Comparison of ENCODE assay signal across 8 mouse cellular contexts in the genomic region with DNA sequence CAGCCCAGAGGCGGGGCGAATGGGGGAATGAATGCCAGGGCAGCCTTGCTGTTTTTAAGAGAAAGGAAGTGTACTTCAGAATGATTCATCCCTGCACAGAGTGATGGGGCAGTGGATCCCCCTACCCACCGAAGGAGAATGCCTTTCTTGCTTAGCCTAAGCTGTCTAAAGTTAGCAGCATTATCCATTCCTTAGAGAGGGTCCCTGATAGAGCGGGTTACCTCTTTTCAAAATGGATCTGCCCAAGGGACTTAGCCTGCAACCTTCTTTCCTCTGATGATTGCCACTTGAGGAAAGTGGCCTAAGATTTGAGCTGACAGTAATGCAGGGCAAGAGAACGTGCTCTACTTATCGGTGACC.
DNase-seq lines count a peak whose midpoint lies in the region; ATAC-seq and TF ChIP-seq lines count a peak whose summit lies in the region.

No protein-coding gene starts in this region.

- H3K4me3 ChIP-seq in gastrocnemius, adult 2 months, result no peak overlapping the region
- no peak overlapping the region for H3K4me3 ChIP-seq in liver, embryonic 15.5 days (replicated peaks)
- peak overlapping the region; percentile 25 for H3K4me3 ChIP-seq in hindbrain, postnatal 0 days (ENCODE audit: low read length)
- H3K4me3 ChIP-seq in myocyte, result no peak overlapping the region

- intact Hi-C loops in gastrocnemius, adult 2 months (cut with DNase I), result loop anchor here (1.0 kb wide), 1 partner anchor 112 kb away; no protein-coding TSS in a partner anchor

- H3K9ac ChIP-seq in liver, embryonic 15.5 days, result no peak overlapping the region
- H3K9ac ChIP-seq in hindbrain, postnatal 0 days (replicated peaks; ENCODE audit: low read length), result no peak overlapping the region

- no peak overlapping the region for H3ac ChIP-seq in myocyte (ENCODE audit: control insufficient read depth, insufficient read length)

- no peak for ATAC-seq in liver, embryonic 15.5 days (ENCODE audit: insufficient read depth)
- ATAC-seq in hindbrain, postnatal 0 days, result no peak

- no peak for TF ChIP-seq POLR2A in myocyte (IDR thresholded peaks at IDR 0.05; ENCODE audit: insufficient read length, low read depth)

- no peaks in the 10 kb centered on the region for H3K4me1 ChIP-seq in liver, embryonic 15.5 days (replicated peaks)
- no peaks in the 10 kb centered on the region for H3K4me1 ChIP-seq in hindbrain, postnatal 0 days (ENCODE audit: insufficient read depth, low read length)

- H3K9me3 ChIP-seq in liver, embryonic 15.5 days (replicated peaks), result no peaks in the 10 kb centered on the region
- H3K9me3 ChIP-seq in hindbrain, postnatal 0 days (ENCODE audit: low read length), result no peaks in the 10 kb centered on the region

- TF ChIP-seq CTCF in gastrocnemius, adult 2 months (IDR thresholded peaks at IDR 0.05), result no peak
- TF ChIP-seq CTCF in hindbrain, postnatal 0 days (IDR thresholded peaks at IDR 0.05; ENCODE audit: low read depth), result no peak

- peaks cover 29% of the 10 kb centered on the region; the same call in 1 of the 2 replicates for H3K27me3 ChIP-seq in liver, embryonic 15.5 days
- no peaks in the 10 kb centered on the region; the same call in 1 of the 2 replicates for H3K27me3 ChIP-seq in hindbrain, postnatal 0 days (ENCODE audit: insufficient read depth, low read length)
- no peaks in the 10 kb centered on the region for H3K27me3 ChIP-seq in myocyte (ENCODE audit: control insufficient read depth, insufficient read depth, insufficient read length)

- DNase-seq in gastrocnemius, adult 2 months, result no peak
- DNase-seq in gastrocnemius, postnatal 25 days, result no peak
- no peak for DNase-seq in liver
- DNase-seq in hindbrain, postnatal 0 days (ENCODE audit: low spot score), result no peak
- no peak for DNase-seq in ovary, postnatal 14 days (ENCODE audit: low spot score)
- no peak for DNase-seq in kidney, adult 11 months

- H3K36me3 ChIP-seq in liver, embryonic 15.5 days (replicated peaks), result no peaks in the 10 kb centered on the region
- no peaks in the 10 kb centered on the region for H3K36me3 ChIP-seq in hindbrain, postnatal 0 days (ENCODE audit: insufficient read depth, low read length)
- H3K36me3 ChIP-seq in myocyte (ENCODE audit: control insufficient read depth, insufficient read depth), result no peaks in the 10 kb centered on the region

- H3K4me2 ChIP-seq in liver, embryonic 15.5 days, result 0 out of 2 replicates have a peak overlapping the region, but pooled peaks have one; percentile 59
- peak overlapping the region; percentile 51 for H3K4me2 ChIP-seq in hindbrain, postnatal 0 days (ENCODE audit: low read depth, low read length)
- peak overlapping the region; percentile 69 for H3K4me2 ChIP-seq in myocyte (ENCODE audit: low read depth)

- WGBS in liver, embryonic 15.5 days (ENCODE audit: insufficient replicate concordance), result 48% methylated on average over 6 of the region's 6 CpGs
- 43% methylated on average over 6 of the region's 6 CpGs for WGBS in hindbrain, postnatal 0 days

- no peaks in the 10 kb centered on the region for H3K79me2 ChIP-seq in myocyte (ENCODE audit: control insufficient read depth, insufficient read depth)

- H3K27ac ChIP-seq in gastrocnemius, adult 2 months, result peak overlapping the region; percentile 28; the same call in 1 of the 2 replicates
- H3K27ac ChIP-seq in liver, embryonic 15.5 days (replicated peaks), result no peak overlapping the region
- H3K27ac ChIP-seq in hindbrain, postnatal 0 days, result no peak overlapping the region

TF ChIP-seq in myocyte, 11 proteins besides CTCF, POLR2A, EP300 and RAD21:
- no peak for TF ChIP-seq POLR2AphosphoS2 (IDR thresholded peaks at IDR 0.05; ENCODE audit: insufficient read length, low read depth)
- TF ChIP-seq REST (IDR thresholded peaks at IDR 0.05; ENCODE audit: insufficient read depth, insufficient read length), result no peak
- TF ChIP-seq MYOD1 (IDR thresholded peaks at IDR 0.05; ENCODE audit: control insufficient read depth in 1 of 3, insufficient read length in 2 of 3, low read depth in 2 of 3), result no peak
- TF ChIP-seq E2F4 (IDR thresholded peaks at IDR 0.05; ENCODE audit: insufficient read depth), result no peak
- no peak for TF ChIP-seq CEBPB (IDR thresholded peaks at IDR 0.05; ENCODE audit: insufficient read depth, poor library complexity, severe bottlenecking)
- TF ChIP-seq MAX (IDR thresholded peaks at IDR 0.05; ENCODE audit: low read depth), result no peak
- TF ChIP-seq USF1 (IDR thresholded peaks at IDR 0.05; ENCODE audit: low read depth), result no peak
- TF ChIP-seq TCF12 (IDR thresholded peaks at IDR 0.05; ENCODE audit: insufficient read depth, poor library complexity, severe bottlenecking), result no peak
- TF ChIP-seq SRF (IDR thresholded peaks at IDR 0.05; ENCODE audit: control insufficient read depth, insufficient read length, low read depth), result no peak
- TF ChIP-seq MYOG (IDR thresholded peaks at IDR 0.05; ENCODE audit: control insufficient read depth in 1 of 3, insufficient read depth in 1 of 3, insufficient read length in 2 of 3, low read depth in 2 of 3), result no peak
- no peak for TF ChIP-seq TCF3 (IDR thresholded peaks at IDR 0.05; ENCODE audit: insufficient read length, low read depth)
